Mouse (Mus musculus) hindlimb bud, embryonic 11.5 days (tissue): Measurements from ENCODE around the gene Slc4a1.

ENCODE experiments used
- DNase-seq: peaks from one replicate; pipeline ENCODE4 v3.0.0-alpha.2; 2012; ENCODE audit warnings: low read depth, low spot score; ENCODE audit errors: extremely low spot score

Slc4a1 gene

GRCm38 (mm10) chr11:102375196-102376173 lies 9.5 kb upstream of the Slc4a1 start:
- no peak for DNase-seq

DNA sequence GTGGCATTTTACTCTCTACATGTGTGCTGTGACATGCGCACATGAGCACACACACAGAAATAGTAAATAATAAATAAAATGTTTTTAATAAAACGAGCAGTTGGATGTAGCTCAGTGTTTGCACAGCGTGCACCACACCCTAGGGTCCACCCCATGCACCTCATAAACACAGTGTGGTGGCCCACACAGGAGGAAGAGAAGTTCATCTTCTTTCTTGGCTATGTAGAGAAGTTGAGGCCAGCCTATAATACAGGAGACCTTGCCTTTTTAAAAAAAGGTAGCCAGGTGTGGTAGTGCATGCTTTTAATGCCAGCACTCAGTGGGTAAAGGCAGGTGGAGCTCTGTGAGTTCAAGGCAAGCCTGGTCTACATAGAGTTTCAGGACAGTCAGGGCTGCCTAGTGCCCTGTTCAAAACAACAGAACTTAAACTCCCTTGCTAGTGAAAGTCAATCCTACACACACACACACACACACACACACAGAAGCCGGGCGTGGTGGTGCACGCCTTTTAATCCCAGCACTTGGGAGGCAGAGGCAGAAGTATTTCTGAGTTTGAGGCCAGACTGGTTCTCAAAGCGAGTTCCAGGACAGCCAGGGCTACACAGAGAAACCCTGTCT lies 8.2 kb upstream of the Slc4a1 start:
- no peak for DNase-seq

DNA sequence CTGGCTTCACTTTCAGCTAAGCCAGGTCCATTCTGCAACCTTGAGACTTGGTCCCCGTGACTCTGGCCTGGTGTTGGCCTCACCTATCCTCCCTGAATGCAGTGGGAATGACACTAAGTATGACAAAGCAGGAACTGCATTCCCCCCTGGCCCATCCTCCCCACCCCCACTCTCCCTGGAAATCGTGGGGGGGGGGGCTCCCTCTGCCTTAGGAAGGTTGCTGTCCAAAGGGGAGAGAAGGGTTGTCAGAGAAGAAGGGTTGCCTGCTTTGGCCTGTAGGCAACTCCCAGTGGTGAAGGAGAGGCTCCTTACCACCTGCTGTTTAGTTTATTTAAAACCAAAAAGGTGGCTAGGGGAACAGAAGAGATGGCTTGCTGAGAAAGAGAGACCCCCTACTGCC lies 7.6 kb upstream of the Slc4a1 start:
- no peak for DNase-seq

DNA sequence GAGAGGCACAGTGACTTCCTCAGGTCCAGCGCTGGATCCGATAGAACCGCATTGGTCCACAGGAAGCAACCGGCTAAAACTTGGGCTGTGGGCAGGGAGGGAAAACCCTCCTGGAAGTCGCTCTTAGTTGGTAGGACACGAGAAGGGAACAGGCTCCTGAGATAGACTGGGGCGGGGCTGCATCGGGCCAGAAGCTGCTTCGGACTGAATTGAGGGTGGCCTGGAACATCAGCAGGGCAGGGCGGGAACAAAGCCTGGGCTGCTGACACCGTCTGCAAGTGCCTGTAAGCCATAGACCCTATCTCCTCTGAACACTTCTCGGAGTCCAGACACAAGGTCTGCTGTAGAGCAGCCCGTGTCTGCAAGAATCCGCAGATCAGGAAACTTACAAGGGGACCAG lies 6.9 kb upstream of the Slc4a1 start:
- DNase-seq: no peak

- no peak for DNase-seq
These were observed 6.1 kb upstream of the Slc4a1 start for GRCm38 (mm10) chr11:102371926-102372685.

GRCm38 (mm10) chr11:102370285-102370684 lies 4.3 kb upstream of the Slc4a1 start:
- no peak for DNase-seq

DNA sequence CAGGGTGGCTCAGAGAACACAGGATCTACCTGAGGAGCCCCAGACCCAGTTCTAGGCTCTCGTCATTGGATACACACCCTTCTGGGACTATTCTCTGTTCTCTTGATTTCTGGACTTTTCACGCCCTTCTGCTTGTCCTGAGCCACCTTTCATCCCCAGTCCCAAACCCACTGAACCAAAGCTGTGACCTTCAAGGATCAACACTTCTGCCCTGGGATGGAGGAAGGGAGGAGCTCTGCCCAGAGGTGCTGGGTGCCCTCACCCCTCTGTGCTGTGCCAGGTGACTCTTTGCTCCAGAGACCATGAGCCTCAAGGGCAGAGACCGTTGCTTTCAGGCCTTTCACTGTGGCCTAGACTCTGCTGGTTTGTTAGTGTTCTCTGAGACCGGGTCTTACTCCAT lies 3.3 kb upstream of the Slc4a1 start:
- DNase-seq: no peak

- DNase-seq: no peak
These were observed 2.3 kb upstream of the Slc4a1 start for GRCm38 (mm10) chr11:102368347-102368746.

GRCm38 (mm10) chr11:102367504-102368280 lies 1.7 kb upstream of the Slc4a1 start:
- no peak for DNase-seq

GRCm38 (mm10) chr11:102365699-102366098 lies 304 bp downstream of the Slc4a1 start:
- no peak for DNase-seq

- no peak for DNase-seq
These were observed 1.2 kb downstream of the Slc4a1 start for GRCm38 (mm10) chr11:102364570-102365371.

- DNase-seq: no peak
These were observed 2.4 kb downstream of the Slc4a1 start for GRCm38 (mm10) chr11:102363623-102364022.

- no peak for DNase-seq
These were observed 4.1 kb downstream of the Slc4a1 start for GRCm38 (mm10) chr11:102361776-102362495.

- no peak for DNase-seq
These were observed 7.6 kb downstream of the Slc4a1 start for GRCm38 (mm10) chr11:102358365-102358764.

DNA sequence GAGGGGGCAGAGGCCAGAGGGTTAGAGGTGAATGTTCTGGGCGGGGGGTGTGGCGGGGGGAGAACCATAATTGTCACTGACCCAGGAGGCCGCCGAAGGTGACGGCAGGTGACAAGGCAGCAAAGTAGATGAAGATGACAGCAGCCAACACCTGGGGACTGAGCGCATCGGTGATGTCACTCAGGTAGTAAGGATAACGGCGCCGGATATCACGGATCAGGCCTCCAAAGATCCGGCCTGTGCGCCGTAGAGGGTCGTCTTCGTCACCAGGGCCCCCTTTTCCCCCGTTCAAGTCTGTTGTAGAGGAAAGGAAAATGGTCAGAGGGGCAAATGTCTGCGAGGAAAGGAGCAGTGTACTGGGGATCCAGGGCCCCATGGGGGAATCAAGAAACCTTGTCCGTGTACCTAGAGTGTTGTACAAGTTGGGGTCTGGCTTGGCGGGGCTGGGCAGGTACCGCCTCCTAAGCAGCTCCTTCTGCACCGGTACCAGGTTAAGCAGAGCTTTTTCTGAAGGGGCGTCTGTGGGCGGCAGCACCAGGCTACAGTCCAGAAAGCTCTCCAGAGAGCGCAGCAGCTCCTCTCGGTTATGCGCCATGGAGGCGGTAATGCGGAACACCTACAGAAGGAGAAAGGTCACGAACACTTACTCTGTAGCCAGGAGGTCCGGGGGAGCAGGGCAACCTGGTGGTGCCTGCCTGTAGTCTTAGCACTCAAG lies 9.2 kb downstream of the Slc4a1 start:
- no peak for DNase-seq

DNA sequence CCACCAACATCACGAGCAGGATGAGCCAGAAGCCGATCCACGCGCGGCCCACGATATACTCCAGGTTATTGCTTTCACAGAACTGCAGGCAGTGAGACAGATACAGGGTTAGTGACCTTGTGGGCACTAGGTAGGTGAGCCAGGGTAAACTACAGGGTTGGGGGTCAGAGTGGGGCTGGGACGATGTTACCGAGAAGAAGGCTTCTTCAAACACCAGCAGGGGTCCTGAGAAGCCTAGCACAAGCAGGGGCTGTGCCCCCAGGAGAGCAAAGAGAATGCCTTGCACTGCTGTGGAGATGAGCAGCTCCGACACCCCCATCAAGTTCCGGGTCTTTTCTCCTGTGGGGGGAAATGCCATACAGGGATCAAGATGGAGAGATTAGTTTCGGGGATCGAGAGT lies 9.8 kb downstream of the Slc4a1 start:
- no peak for DNase-seq

DNA sequence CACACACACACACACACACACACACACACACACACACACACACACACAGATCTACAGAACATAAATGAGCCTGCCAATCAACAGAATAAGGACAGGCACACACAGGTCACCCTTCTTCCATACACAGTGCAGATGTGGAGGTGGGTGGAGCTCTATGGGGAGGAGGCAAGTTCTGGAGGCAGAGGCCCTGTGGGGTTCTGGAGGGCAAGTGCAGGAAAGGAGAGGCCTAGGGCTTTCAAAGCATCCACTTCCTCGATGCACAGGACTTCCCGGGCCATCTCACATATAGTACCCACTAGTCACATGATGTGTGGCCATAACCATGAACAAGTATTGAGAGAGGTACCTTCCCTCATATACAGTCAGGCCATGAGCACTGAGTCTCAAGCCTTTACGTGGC lies 10.5 kb downstream of the Slc4a1 start:
- no peak for DNase-seq

DNA sequence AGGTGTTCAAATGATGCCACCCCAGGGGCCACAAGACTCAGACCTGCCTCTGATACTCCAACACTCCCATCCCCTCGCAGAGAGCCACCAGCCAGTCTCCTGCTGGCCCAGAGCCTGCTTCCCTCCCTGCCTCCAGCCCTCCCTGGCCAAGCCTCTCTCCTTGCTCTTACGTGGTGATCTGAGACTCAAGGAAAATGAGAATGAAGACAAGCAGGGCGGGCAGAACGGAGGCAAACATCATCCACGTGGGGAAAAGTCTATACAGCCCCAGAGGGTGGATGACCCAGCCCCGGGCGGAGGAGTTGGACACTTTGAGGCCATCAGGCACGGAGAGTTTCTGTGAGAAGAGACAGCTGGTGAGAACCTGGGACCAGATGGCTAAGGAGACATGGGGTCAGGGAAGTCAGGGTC lies 13.0 kb downstream of the Slc4a1 start:
- no peak for DNase-seq

GRCm38 (mm10) chr11:102352378-102352777 lies 13.6 kb downstream of the Slc4a1 start:
- DNase-seq: no peak
